Mouse (Mus musculus) ZHBTc4 (cell line): Measurements from ENCODE around the gene Capza3.

ENCODE experiments used
- DNase-seq: peaks from one replicate; pipeline ENCODE4 v3.0.0-alpha.2; 2011; ENCODE audit warnings: low read depth, low spot score

The Capza3 gene

DNA sequence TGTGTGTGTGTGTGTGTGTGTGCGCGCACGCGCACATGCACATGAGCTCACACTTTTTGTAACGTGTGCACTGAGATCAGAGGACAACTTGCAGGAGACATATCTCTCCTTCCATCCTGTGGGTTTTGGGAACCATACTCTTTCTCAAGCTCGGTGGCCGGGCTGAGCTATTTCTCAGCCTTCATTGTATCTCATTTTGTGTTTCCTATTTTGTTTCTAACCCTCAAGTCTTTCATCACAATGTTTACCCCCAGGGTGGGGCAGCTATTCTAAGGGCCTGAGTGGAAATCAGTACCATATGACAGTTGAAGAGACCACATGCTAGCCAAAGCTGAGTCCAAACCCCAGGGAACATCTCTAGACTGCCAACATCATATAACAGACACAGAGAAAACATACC, at the start of gene Capza3:
Gene Capza3, plus strand, starts transcription at position 301 of the 400 bp plus-strand sequence.
- DNase-seq = no peak

DNA sequence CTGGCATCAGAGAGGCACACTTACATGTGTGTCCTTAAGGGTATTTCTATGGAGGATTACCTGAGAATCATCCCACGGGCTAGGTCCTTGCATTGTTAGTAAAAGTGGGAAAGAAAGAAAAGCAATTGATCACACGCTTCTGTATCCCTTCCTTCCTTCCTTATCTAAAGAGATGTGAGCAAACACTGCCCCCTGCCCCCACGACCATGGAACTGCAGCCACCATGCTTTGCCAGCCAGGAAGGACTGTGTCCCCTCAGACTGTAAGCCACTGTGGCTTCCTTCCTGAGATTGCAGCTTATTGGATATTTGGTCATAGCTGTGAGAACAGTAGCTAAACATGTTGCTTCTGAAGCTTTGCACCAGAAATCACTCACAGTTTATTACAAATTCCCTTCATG, 35.9 kb upstream of the Capza3 start:
- peak; percentile 55 for DNase-seq

DNA sequence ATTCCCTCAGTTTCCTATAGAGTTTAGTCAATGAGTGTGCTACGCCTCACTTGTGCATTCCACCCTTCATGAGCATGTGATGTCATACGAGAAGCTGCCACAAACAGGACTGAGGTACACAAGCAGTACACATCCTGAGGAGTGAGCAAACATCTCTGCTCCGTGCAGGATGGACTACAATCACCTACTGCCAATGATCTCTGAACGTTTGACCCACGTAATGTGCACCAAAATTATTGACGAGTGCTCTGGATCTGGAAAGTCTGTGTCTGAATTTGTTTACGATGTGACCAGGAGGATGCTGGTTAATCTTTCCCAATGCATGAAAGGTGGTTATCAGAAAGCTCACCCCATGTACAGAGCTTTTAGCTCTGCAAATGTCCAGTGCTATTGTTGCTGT, 16.6 kb upstream of the Capza3 start:
- no peak for DNase-seq

DNA sequence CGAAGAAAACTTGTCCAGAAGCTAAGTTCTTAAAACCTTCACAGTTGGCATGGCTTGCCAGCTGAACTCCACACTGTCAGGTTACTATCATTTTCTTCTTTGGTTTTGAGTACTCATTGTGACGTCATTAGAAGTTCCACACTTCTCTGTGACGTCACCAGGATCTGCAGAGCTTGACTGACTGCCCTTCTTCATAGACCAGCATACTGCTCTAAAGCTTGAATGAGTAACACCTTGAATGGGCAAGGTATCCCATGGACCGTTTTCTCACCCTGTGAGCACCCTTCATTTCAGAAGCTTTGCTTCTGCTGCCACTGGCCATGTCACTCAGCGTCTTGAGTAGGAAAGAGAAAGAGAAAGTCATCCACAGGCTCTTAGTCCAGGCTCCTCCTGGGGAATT, 305 bp downstream of the Capza3 start, which contains the start of gene Plcz1:
Gene Plcz1, minus strand, starts transcription at position 101 of the 400 bp plus-strand sequence.
- DNase-seq = no peak

DNA sequence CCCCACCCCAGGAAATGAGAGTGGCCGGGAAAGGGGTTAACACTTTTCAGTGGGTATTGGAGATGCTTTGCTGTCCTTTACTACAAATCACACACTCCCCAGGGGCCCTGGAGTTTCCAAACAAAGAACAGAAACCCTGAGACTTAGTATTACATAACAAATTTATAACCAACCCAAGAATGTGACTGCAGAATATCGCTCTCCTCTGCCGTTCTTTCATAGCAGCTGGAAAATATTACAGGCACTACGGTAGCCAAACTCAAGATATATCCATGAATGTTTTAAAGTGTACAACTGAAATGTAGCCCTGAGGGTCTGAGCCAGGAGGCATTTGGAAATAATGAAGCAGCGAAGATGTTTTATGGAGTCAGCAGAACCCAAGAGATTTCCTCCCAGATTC, 10.4 kb downstream of the Capza3 start:
- DNase-seq = no peak

DNA sequence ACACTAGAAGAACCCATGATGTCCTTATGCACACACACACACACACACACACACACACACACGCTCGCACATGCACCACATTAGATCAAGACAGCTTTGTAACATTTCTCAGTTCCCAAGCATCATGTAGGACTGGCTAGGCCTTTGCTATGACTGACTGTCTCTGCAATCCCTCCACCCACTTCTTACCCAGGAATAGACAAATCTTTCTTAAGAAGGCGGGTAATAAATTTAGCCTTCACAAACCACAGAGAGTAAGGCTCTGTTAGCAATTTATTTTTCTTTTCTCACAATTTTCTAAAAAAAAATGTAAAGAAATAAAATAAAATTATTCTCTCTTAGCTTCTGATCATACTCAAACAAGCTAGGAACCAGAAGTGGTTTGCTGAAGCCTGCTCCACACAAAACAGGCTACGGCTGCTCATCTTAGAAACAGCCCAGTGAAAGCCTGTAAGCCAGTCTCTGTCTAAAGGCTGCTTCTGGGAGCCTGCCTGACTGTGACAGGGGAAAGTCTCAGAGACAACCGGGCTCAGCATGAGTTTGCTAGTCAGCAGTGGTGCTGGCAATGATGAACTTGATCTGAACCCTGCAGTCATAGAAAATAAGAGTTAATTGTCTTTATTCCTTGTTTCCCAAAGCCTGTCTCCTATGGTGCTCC, 13.3 kb downstream of the Capza3 start:
- no peak for DNase-seq

DNA sequence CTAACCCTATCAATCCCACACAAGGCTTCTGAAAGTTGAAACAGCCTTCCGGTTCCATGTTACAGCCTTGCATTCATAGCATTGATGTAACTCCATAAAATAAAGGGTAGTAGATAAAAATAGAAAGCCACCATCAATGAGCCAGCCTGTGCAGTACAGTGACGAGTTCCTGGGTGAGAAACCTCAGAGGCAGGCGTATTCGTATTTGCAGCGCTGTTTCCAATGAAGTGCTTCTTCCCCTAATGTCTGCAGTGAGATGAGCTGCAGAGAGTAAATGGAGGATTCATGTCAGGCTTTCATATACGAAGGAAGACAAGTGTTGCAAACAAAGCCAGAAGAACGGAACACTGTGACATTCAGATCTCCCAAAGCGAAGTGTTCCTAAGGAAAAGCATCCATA, 28.1 kb downstream of the Capza3 start:
- DNase-seq = no peak

DNA sequence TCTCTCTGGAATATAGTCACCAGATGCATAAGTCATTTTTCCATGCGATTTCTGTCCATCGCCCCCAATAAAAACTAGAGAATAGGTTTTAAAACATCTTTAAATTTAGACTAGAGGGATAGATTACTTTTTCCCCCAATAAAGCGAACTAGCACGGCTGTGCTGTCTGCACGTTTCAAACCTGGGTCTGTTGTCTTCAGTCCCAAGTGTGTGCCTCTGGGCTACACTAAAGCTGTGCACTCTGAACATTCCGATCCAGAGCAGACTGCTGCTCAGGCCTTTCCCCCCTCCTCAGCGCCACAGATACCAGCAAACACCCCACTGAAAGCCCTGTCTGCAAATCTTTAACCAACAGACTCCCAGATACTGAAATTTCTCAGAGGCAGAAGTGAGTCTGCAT, 39.9 kb downstream of the Capza3 start:
- no peak for DNase-seq

DNA sequence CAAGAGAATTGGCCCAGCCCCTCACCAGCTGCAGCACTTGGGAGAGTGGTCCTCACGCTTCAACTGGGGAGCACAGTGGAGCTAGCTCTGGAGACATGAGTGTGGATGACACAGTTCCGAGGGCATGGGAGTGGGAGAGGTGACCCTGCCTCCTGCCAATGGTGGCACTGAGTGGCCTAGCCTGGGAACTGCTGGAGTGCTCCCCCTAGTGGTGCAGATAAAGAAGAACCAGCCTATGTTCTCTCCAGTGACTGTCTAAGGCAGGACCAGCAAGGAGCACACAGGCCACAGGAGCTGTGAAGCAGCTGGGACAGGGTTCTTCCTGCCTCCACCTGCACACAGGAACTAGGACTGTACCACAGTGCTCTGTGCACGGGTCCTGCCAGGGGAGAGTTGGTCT, 40.7 kb downstream of the Capza3 start:
- peak; percentile 57 for DNase-seq

DNA sequence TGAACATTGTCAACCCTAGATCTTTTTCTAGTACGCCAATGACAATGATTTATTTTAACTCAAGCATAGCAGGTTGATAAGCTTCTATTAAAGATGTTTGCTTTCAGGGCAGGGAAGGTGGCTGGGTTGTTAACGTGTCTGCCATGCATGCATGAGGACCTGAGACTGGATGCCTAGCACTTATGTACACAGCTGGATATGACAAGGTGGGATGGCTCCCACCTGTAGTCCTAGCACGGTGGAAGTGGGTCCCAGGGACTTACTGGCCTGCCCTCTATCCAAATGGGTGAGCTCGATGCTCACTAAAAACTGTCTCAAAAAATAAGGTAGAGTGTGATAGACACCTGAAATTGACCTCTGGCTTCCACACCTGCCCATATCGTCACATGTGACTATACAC, 48.8 kb downstream of the Capza3 start:
- DNase-seq = no peak
